Mouse (Mus musculus) embryo, embryonic 11 days (tissue): ENCODE measurements around the gene Fras1.
A peak's percentile ranks its signal among the peaks of the same experiment; 100 is the strongest.

Source experiments
- DNase-seq: peaks from one replicate; pipeline ENCODE4 v3.0.0-alpha.2; 2015

The Fras1 gene

DNA sequence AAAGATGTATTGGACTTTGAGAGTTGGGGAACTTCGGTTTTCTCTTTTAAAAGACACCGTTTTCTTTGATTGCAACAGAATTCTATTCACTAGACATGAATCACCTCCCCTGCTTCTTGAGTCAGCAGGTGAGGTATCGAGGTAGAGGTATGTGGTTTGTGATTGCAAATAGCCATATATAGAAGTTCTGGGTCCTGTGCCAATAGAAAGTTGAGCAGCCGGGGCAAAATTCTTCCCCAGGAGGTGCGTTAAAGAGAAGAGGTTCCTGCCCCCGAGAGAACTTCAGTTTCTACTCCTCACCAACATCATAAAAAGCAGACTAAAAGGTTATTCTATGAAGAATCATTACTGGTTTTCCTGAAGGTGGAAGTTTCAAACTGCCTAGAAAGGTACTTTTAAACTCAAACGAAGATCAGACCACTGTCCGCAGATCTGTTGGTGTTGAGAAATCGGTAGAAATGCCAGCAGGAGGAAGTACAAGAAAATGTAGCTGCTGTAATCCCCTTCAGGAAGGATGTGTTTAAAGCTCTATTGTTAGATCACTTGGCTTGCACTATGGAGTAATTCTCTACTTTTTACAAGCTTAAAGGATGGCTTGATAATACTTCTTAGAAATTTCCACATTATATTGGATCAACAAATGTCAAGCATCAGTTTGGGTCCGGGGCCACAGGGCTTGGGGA lies 420.3 kb downstream of the Fras1 start:
- no peak for DNase-seq

DNA sequence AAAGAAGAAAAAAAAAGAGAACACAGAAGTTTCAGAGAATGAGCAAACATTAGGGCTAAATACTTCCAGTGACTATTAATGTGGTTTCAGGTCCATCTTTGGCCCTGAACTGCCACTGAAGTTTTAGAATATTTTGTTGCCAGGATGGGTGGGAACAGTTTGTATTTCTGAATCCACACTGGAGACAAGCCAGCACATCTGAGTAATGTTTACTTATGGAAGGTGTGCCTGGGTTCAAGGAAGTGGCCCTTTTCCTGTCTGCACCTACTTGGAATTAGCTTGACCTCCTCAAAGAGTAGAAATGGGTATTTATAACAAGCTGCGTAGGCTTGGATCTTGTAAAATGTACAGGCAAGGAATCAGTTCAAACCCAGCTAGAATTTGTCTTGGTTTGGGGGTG lies 422.0 kb downstream of the Fras1 start:
- DNase-seq: no peak

DNA sequence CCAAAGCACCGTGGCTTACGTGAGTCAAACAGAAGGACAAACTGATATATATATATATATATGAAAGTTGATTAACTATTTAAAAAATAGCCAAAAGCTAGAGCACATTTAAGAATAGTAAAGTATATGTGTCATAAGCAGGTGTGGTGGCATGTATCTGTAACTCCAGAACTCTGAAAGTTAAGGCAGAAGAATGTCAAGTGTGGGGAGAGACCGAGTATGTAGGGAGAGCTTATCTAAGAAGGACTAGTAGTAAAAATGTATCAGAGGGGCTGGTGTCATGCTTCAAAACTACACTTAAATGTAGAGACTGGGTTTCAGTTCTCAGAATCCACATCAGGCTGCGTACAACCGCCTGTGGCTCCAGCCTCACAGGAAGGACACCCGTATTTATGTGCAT lies 423.7 kb downstream of the Fras1 start:
- DNase-seq: no peak

DNA sequence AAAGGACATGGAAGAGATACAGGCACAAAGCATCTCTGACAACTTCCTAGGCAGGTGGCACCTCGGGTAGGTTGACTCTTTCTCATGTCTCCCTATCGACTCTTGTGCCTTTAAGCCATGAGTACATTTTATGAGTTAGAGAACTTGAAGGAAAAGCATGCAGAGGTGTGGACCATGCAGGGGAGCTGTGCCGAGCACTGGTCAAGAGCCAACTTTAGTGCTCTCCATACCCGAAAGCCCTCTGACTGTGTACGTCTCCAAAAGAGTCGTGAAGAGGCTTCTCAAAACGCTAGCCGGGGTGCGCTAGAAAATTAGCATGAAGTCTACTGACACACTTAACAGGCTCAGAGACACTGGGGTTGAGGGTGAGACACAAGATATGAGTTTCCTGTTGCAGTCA lies 425.4 kb downstream of the Fras1 start:
- no peak for DNase-seq

DNA sequence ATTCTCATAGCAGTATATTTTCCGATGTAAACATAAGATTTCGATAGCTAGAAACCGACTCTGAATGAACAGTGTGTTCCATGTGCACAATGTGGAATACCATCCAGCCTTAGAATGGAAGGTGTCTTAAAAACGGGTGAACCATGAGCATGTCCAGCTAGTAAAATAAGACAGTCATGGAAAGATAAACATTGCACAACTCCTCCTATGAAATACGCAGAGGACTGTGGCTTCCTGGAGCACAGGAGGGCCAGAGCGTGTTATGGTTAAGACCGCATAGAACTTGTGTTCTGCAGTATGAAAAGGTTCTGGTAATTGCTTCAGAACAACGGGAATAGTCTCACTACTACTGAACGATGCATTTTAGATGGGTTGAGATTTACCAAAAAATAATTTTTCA lies 426.2 kb downstream of the Fras1 start:
- DNase-seq: no peak

DNA sequence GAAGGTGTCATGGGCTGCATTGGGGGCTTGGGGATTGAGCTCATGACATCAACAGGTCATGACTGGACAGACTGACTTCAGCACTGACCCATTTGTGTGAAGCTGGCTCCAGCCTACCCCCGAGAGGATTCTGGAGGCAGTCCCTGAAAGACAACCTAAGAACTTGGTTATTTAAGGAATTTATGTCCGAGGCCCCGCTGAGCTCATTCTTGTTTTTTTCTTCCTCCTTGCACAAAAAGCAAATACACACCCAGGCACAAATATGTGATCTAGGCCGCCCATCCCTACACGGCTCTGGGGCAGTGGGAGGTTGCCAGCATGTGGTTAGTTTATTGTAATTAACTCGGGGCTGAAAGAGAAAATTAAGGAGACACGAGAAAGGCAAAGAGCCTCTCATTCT lies 428.4 kb downstream of the Fras1 start:
- peak; percentile 37 for DNase-seq

DNA sequence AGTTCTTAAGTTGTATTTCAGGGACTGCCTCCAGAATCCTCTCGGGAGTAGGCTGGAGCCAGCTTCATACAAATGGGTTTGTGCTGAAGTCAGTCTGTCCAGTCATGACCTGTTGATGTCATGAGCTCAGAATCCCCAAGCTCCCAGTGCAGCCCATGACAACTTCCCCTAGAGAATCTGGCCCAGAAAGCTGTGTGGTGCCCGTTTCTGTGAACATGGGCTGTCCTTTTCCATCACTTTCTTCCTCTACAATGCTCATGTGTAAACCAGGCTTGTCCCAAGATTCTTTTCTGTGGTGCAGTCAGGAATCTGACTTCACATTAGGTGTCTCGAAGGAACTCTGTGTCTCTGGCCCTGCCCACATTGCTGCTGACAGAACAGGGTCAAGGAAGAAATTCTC lies 429.3 kb downstream of the Fras1 start:
- DNase-seq: peak; percentile 8

DNA sequence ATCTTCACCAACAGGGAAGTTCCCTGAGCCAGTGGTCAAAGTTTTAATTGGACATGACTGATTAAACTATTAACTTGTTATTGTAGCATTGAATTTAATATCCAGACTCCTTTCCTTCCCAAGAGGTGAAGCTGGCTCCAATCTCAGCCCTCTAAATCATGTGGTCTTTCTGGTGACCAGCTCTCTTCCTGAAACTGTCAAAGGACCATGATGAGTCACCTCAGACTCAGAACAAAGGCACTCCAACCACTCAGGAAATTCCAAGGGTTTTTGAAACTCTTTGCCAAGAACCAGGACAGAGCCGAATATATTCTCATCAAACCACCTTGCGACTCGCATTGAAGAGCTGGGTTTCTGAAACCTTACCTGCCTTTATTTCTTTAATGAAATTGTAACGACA lies 430.5 kb downstream of the Fras1 start:
- DNase-seq: peak; percentile 8

DNA sequence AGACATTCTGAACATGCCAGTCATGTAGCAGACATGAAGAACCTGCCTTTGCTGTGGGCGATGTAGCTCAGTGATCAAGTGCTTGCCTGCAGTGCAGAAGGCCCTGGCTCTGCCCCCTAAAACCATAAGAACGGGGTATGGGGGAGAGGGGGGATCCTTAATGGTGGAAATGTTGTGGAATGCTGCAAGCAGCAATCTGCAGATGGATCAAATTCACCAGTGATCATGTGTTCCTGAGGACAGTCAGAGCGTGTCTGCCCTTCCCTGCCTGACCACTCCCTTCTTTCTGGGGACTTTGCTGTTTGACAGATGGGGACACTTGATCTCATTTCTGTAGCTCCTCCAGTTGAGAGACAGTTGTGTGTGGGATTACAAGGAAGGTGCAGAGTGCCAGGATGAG lies 431.1 kb downstream of the Fras1 start:
- no peak for DNase-seq

DNA sequence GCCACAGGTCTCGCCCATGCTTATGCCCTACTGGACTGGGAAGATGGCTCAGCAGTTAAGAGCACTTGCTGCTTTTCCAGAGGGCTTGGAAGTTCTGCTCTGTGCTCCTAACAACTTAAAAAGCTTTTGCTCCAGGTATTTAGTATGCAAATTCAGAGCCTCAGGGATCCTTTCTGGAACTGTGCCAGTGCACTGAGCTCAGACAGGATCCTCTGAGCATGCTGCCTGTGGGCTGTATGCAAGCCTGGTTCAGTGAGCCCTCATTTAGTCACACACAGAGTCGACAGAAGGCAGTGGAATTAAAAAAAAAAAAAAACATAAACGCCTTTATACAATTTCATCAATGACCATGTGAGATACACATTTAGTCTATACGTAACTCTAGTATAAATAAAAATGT lies 436.9 kb downstream of the Fras1 start:
- DNase-seq: no peak

DNA sequence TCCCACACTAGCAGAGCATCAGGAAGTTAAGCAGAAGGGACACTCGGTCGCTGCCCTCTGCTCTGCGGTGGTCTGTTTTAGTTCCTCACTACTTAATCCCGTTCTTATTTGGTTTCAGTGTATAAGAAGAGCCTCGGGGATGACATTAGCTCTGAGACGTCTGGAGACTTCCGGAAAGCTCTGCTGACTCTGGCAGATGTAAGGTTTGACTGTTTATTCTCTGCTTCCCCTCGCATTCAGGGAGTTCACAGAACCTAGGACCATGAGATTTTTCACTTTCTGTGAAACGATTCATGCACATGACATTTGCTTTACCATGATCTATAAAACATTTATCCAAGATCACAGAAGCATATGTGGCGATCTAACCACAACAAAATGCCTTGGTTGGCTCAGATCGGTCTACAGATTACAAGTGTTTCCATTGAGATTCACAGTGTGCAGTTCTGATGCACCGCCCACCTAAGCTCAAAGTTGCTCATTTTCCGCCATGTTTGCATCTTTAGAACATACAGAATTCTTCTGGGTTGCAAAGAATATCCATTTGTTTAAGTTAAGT lies 451.1 kb downstream of the Fras1 start:
- no peak for DNase-seq

DNA sequence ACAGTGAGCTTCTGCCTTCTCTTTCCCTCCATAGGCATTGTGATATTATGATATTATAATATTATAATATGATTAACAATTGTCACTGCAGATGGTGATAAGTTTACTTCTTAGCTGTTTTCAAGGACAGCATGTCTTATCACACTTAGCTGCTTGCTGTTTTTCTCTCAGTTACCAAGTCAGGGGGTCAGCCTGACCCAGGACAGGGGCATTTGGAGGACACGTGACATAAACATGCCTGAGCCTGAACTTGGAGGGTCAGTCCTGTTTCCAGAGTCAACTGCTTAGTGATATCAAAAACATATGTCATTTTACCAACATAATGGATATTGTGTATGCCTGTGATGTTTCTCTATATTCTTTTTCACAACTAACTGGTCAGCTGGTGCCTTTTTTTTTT lies 453.4 kb downstream of the Fras1 start:
- DNase-seq: no peak
